Mouse (Mus musculus) bone marrow macrophage, adult 2 months (primary cell): ENCODE results near the gene Tnip2.

Source experiments
- CTCF ChIP-seq: IDR thresholded peaks from 2 replicates; pipeline ENCODE4 v1.5.1; 2012; ENCODE audit warnings: low read depth, mild to moderate bottlenecking, low read length, moderate library complexity
- POLR2A ChIP-seq: IDR thresholded peaks from 2 replicates; pipeline ENCODE4 v1.6.1; 2012; ENCODE audit warnings: mild to moderate bottlenecking, low read depth, low read length, borderline replicate concordance

DNA sequence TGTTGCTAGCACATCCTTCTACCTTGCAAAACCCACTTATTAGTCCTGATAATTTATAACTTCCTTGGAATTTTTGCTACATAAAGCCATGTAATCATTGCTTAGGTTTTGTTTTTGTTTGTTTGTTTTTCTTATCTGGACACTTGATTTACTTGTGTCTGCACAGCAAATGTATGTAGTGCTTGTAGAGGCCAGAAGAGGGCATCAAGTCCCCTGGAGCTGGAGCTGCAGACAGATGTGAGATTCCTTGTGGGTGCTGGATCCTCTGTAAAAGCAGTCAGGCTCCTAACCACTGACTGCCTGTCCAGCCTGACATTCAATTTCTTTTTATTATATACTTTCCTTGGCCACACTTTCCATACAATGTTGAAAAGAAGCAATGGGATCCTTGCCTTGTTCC, 33.6 kb upstream of the Tnip2 start:
- TF ChIP-seq CTCF, result no peak
- no peak for TF ChIP-seq POLR2A
